Mouse (Mus musculus): ENCODE data around the gene Cdk19. TPM values are rescaled to one million over a fixed set of nuclear protein-coding genes. Genes with fewer than 3 reads are reported as not detected.

The Cdk19 gene
- polyA plus RNA-seq, 1 experiment from 2014 or later: 15.7 TPM

GRCm38 (mm10) chr10:40373749-40374148, 34.4 kb downstream of the Cdk19 start:
- WGBS: 90% methylated on average over 5 of the region's 5 CpGs
- no peak overlapping the region for H3K4me3 ChIP-seq (ENCODE audit: low read depth, low read length)
- no peak overlapping the region for H3K4me2 ChIP-seq (ENCODE audit: low read depth, low read length)
- no peaks in the 10 kb centered on the region for H3K27me3 ChIP-seq (ENCODE audit: control insufficient read depth, insufficient read depth, low read length)
- H3K4me1 ChIP-seq (ENCODE audit: control insufficient read depth, insufficient read depth, low read length): peaks cover 10% of the 10 kb centered on the region; the same call in 1 of the 2 replicates
- no peak overlapping the region for H3K9ac ChIP-seq (replicated peaks; ENCODE audit: low read depth, low read length)
- no peak overlapping the region for H3K27ac ChIP-seq (ENCODE audit: low read depth, low read length)
- no peaks in the 10 kb centered on the region for H3K36me3 ChIP-seq (ENCODE audit: control insufficient read depth, insufficient read depth, low read length)
- H3K9me3 ChIP-seq (ENCODE audit: control insufficient read depth, low read length): no peaks in the 10 kb centered on the region
- ATAC-seq (ENCODE audit: low read depth): no peak

DNA sequence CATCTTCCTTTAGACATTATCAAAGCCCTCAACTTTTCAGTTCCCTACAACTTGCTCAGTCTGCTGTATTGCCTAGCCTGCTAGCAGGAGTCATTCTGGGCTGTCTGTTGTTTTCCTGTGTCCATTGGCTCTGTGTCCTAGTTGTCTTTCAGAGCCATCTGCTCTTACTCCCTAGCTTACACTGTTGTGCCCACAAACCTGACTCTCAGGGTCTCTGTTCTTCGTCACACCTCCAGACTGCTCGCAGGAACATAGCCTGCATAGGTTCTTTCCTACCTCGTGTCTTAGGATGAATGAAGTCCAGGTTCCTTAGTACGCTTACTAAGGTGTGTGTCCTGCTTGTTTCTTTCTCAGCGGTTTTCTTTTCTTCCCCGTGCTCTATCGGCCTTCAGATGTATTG, 35.5 kb downstream of the Cdk19 start:
- no peak overlapping the region for H3K27ac ChIP-seq (ENCODE audit: low read depth, low read length)
- no peaks in the 10 kb centered on the region for H3K9me3 ChIP-seq (ENCODE audit: control insufficient read depth, low read length)
- H3K4me1 ChIP-seq (ENCODE audit: control insufficient read depth, insufficient read depth, low read length): peaks cover 10% of the 10 kb centered on the region; the same call in 1 of the 2 replicates
- H3K36me3 ChIP-seq (ENCODE audit: control insufficient read depth, insufficient read depth, low read length): no peaks in the 10 kb centered on the region
- no peak for ATAC-seq (ENCODE audit: low read depth)
- no peaks in the 10 kb centered on the region for H3K27me3 ChIP-seq (ENCODE audit: control insufficient read depth, insufficient read depth, low read length)
- WGBS: 94% methylated on average over 7 of the region's 7 CpGs
- H3K4me3 ChIP-seq (ENCODE audit: low read depth, low read length): no peak overlapping the region
- no peak overlapping the region for H3K9ac ChIP-seq (replicated peaks; ENCODE audit: low read depth, low read length)
- H3K4me2 ChIP-seq (ENCODE audit: low read depth, low read length): no peak overlapping the region

DNA sequence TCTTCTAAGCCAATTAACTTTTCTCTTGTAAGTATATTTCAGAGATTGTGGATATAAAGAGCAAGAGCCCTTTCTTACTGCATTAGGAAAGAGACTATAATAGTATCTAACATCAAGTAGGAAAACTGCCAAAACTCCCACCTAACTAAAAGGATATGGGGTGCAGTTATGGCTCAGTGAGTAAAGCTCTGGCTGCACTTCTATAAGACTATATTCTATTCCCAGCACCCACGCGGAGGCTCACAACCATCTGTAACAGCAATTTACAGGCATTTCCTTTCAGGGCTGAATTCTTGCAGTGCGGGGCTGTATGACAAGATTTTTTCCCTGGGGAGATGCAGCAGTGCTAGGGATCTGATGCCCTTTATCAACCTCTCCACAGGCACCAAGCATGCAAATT, 36.9 kb downstream of the Cdk19 start:
- 56% methylated on average over 3 of the region's 3 CpGs for WGBS
- no peaks in the 10 kb centered on the region for H3K27me3 ChIP-seq (ENCODE audit: control insufficient read depth, insufficient read depth, low read length)
- no peak overlapping the region for H3K9ac ChIP-seq (replicated peaks; ENCODE audit: low read depth, low read length)
- no peak overlapping the region for H3K27ac ChIP-seq (ENCODE audit: low read depth, low read length)
- no peak overlapping the region for H3K4me3 ChIP-seq (ENCODE audit: low read depth, low read length)
- ATAC-seq (ENCODE audit: low read depth): no peak
- no peak overlapping the region for H3K4me2 ChIP-seq (ENCODE audit: low read depth, low read length)
- H3K4me1 ChIP-seq (ENCODE audit: control insufficient read depth, insufficient read depth, low read length): peaks cover 7% of the 10 kb centered on the region; the same call in 1 of the 2 replicates
- no peaks in the 10 kb centered on the region for H3K9me3 ChIP-seq (ENCODE audit: control insufficient read depth, low read length)
- no peaks in the 10 kb centered on the region for H3K36me3 ChIP-seq (ENCODE audit: control insufficient read depth, insufficient read depth, low read length)

DNA sequence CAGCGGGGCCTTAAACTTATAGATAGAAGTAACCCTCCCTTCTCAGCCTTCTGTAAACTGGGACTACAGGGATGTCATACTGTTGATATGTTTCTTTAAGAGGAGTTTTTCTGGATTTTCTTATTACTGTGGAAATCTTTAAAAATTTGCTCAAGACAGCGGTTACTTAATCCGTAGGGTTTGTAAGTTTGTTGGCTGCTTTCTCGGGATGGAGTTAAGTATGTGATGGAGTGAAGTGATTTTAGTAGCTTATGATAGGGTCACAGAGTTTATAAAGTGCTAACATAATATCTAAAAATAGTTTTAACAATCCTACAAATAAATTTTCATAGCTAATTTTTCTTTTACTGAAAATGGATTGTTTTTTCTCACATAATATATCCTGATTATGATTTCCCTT, 38.9 kb downstream of the Cdk19 start:
- Histone ChIP-seq H3K4me2 (ENCODE audit: low read depth, low read length) (no peak overlapping the region), H3K27ac (ENCODE audit: low read depth, low read length) (no peak overlapping the region), H3K9ac (replicated peaks; ENCODE audit: low read depth, low read length) (no peak overlapping the region), H3K27me3 (ENCODE audit: control insufficient read depth, insufficient read depth, low read length) (no peaks in the 10 kb centered on the region), H3K36me3 (ENCODE audit: control insufficient read depth, insufficient read depth, low read length) (no peaks in the 10 kb centered on the region), H3K4me1 (ENCODE audit: control insufficient read depth, insufficient read depth, low read length) (no peaks in the 10 kb centered on the region), H3K4me3 (ENCODE audit: low read depth, low read length) (no peak overlapping the region), H3K9me3 (ENCODE audit: control insufficient read depth, low read length) (no peaks in the 10 kb centered on the region)
- 94% methylated on average over 4 of the region's 4 CpGs for WGBS
- ATAC-seq (ENCODE audit: low read depth): no peak

- 65% methylated on average over 1 of the region's 1 CpGs for WGBS
- no peak overlapping the region for H3K4me2 ChIP-seq (ENCODE audit: low read depth, low read length)
- H3K27me3 ChIP-seq (ENCODE audit: control insufficient read depth, insufficient read depth, low read length): no peaks in the 10 kb centered on the region
Observed at GRCm38 (mm10) chr10:40379682-40380081, 40.3 kb downstream of the Cdk19 start.

DNA sequence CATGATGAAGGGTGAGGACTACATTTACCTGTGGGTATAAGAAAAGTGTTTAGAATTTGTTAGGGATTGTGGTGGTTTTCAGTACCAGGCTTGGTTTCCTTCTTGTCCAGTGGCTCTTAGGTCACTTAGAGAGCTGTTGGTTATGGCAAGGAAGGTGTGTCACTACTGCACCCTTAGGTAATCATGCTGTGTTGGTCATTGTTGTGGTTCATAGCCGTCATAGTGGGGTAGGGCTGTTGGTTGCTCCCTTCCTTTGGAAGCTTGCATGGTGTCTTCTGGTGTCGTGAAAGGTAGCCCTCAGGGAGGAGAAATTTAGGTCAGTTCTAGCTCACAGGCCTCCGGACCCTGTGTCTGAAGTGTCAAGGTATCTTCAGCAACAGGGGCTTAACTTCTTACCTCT, 46.0 kb downstream of the Cdk19 start:
- no peaks in the 10 kb centered on the region for H3K4me1 ChIP-seq (ENCODE audit: control insufficient read depth, insufficient read depth, low read length)
- WGBS: 93% methylated on average over 3 of the region's 3 CpGs
- no peak overlapping the region for H3K27ac ChIP-seq (ENCODE audit: low read depth, low read length)
- no peaks in the 10 kb centered on the region for H3K9me3 ChIP-seq (ENCODE audit: control insufficient read depth, low read length)
- no peak overlapping the region for H3K9ac ChIP-seq (replicated peaks; ENCODE audit: low read depth, low read length)
- H3K27me3 ChIP-seq (ENCODE audit: control insufficient read depth, insufficient read depth, low read length): no peaks in the 10 kb centered on the region
- no peak overlapping the region for H3K4me3 ChIP-seq (ENCODE audit: low read depth, low read length)
- H3K36me3 ChIP-seq (ENCODE audit: control insufficient read depth, insufficient read depth, low read length): no peaks in the 10 kb centered on the region
- H3K4me2 ChIP-seq (ENCODE audit: low read depth, low read length): no peak overlapping the region
- ATAC-seq (ENCODE audit: low read depth): no peak

More at GRCm38 (mm10) chr10:40379682-40380081, 40.3 kb downstream of the Cdk19 start:
- no peaks in the 10 kb centered on the region for H3K36me3 ChIP-seq (ENCODE audit: control insufficient read depth, insufficient read depth, low read length)
- H3K27ac ChIP-seq (ENCODE audit: low read depth, low read length): no peak overlapping the region
- H3K9me3 ChIP-seq (ENCODE audit: control insufficient read depth, low read length): no peaks in the 10 kb centered on the region
- ATAC-seq (ENCODE audit: low read depth): no peak
- no peaks in the 10 kb centered on the region for H3K4me1 ChIP-seq (ENCODE audit: control insufficient read depth, insufficient read depth, low read length)
- H3K9ac ChIP-seq (replicated peaks; ENCODE audit: low read depth, low read length): no peak overlapping the region
- H3K4me3 ChIP-seq (ENCODE audit: low read depth, low read length): no peak overlapping the region

DNA sequence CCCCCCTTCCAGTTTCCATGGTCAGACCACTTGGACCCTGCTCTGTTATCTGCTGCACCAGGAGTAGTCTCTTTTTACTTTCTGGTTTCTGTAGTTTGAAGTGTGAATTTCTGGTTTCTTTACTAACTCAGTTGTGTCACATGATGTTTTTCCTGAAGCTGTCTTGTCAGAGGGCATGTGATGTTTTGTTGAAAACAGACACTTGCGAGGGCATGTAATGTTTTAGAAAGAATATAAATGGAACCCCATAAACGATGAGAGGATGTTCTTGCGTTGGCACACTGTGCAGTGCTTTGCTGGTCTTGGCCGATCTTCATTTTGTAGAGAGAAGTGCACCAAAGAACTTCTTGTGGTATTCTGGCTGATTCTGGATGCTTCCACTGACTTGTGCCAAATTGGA, 46.8 kb downstream of the Cdk19 start:
- Histone ChIP-seq H3K36me3 (ENCODE audit: control insufficient read depth, insufficient read depth, low read length) (no peaks in the 10 kb centered on the region), H3K4me2 (ENCODE audit: low read depth, low read length) (no peak overlapping the region), H3K4me1 (ENCODE audit: control insufficient read depth, insufficient read depth, low read length) (no peaks in the 10 kb centered on the region), H3K27ac (ENCODE audit: low read depth, low read length) (no peak overlapping the region), H3K9me3 (ENCODE audit: control insufficient read depth, low read length) (no peaks in the 10 kb centered on the region), H3K9ac (replicated peaks; ENCODE audit: low read depth, low read length) (no peak overlapping the region), H3K27me3 (ENCODE audit: control insufficient read depth, insufficient read depth, low read length) (no peaks in the 10 kb centered on the region), H3K4me3 (ENCODE audit: low read depth, low read length) (no peak overlapping the region)
- WGBS: 93% methylated on average over 4 of the region's 4 CpGs
- no peak for ATAC-seq (ENCODE audit: low read depth)

GRCm38 (mm10) chr10:40393447-40394143, 54.2 kb downstream of the Cdk19 start:
- no peaks in the 10 kb centered on the region for H3K27me3 ChIP-seq (ENCODE audit: control insufficient read depth, insufficient read depth, low read length)
- H3K27ac ChIP-seq (ENCODE audit: low read depth, low read length): no peak overlapping the region
- WGBS: 88% methylated on average over 2 of the region's 2 CpGs
- no peak overlapping the region for H3K4me2 ChIP-seq (ENCODE audit: low read depth, low read length)
- no peaks in the 10 kb centered on the region for H3K9me3 ChIP-seq (ENCODE audit: control insufficient read depth, low read length)
- no peaks in the 10 kb centered on the region for H3K36me3 ChIP-seq (ENCODE audit: control insufficient read depth, insufficient read depth, low read length)
- ATAC-seq (ENCODE audit: low read depth): no peak
- H3K4me1 ChIP-seq (ENCODE audit: control insufficient read depth, insufficient read depth, low read length): no peaks in the 10 kb centered on the region
- no peak overlapping the region for H3K9ac ChIP-seq (replicated peaks; ENCODE audit: low read depth, low read length)
- H3K4me3 ChIP-seq (ENCODE audit: low read depth, low read length): no peak overlapping the region

DNA sequence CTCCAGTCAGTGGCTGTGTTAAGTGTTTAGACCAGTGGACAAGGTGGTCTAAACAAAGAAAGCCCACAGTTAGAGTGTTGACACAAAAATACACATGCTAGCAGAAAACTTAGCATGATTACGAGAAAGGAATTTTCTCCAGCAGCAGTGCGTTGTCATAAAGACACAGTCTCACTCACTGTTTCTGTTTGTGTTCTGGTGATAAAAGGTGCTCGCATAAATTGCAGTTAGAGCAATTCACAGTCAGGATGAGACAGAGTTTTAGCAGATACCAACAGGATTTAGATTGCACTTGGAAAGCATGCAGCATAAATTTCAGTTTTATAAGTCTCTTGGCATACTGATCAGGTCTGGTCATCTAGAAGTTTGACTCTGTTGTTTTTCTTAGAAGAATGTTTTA, 59.5 kb downstream of the Cdk19 start:
- Histone ChIP-seq H3K4me3 (ENCODE audit: low read depth, low read length) (no peak overlapping the region), H3K4me1 (ENCODE audit: control insufficient read depth, insufficient read depth, low read length) (no peaks in the 10 kb centered on the region), H3K9ac (replicated peaks; ENCODE audit: low read depth, low read length) (no peak overlapping the region), H3K27me3 (ENCODE audit: control insufficient read depth, insufficient read depth, low read length) (no peaks in the 10 kb centered on the region), H3K27ac (ENCODE audit: low read depth, low read length) (no peak overlapping the region; the same call in 1 of the 2 replicates), H3K9me3 (ENCODE audit: control insufficient read depth, low read length) (no peaks in the 10 kb centered on the region), H3K36me3 (ENCODE audit: control insufficient read depth, insufficient read depth, low read length) (no peaks in the 10 kb centered on the region), H3K4me2 (ENCODE audit: low read depth, low read length) (no peak overlapping the region)
- 77% methylated on average over 3 of the region's 3 CpGs for WGBS
- no peak for ATAC-seq (ENCODE audit: low read depth)

All from neural tube, embryonic 14.5 days (tissue).